Mouse (Mus musculus) stomach, postnatal 0 days (tissue): ENCODE data around the gene Dbndd2. TPM values are rescaled to one million over a fixed set of nuclear protein-coding genes. Genes with fewer than 3 reads are reported as not detected.

Source experiments
- ATAC-seq: fragments of 200-750 bp; cut with Nextera tagmentation; 2 replicates; pipeline ENCODE4 v1.8.0; 2017; ENCODE audit not compliant: low FRiP score, low TSS enrichment
- DNase-seq: peaks from one replicate; pipeline ENCODE4 v3.0.0-alpha.2; 2016; ENCODE audit warnings: low spot score
- H3K27ac ChIP-seq: fragments of 300-500 bp; sonication (generic); replicated peaks from 2 replicates; pipeline ENCODE4 v1.5.1; 2014; ENCODE audit warnings: mild to moderate bottlenecking, control low read depth
- H3K27me3 ChIP-seq: fragments of 300-500 bp; sonication (generic); 2 replicates; pipeline ENCODE4 v1.6.1; 2014; ENCODE audit warnings: low read length; ENCODE audit not compliant: control insufficient read depth, insufficient read depth
- H3K36me3 ChIP-seq: fragments of 300-500 bp; sonication (generic); 2 replicates; pipeline ENCODE4 v1.6.1; 2014; ENCODE audit warnings: low read length, mixed read lengths; ENCODE audit not compliant: control insufficient read depth, insufficient read depth
- H3K4me1 ChIP-seq: fragments of 300-500 bp; sonication (generic); replicated peaks from 2 replicates; pipeline ENCODE4 v1.6.1; 2014; ENCODE audit warnings: antibody characterized with exemption; ENCODE audit not compliant: control insufficient read depth, insufficient read depth
- H3K4me2 ChIP-seq: fragments of 300-500 bp; sonication (generic); replicated peaks from 2 replicates; pipeline ENCODE4 v1.6.1; 2014; ENCODE audit warnings: low read depth, mild to moderate bottlenecking, control low read depth, moderate library complexity
- H3K4me3 ChIP-seq: fragments of 300-500 bp; sonication (generic); 2 replicates; pipeline ENCODE4 v1.5.1; 2014; ENCODE audit warnings: low read depth, low read length, control low read depth
- H3K9ac ChIP-seq: fragments of 300-500 bp; sonication (generic); 2 replicates; pipeline ENCODE4 v1.6.1; 2014; ENCODE audit warnings: mild to moderate bottlenecking, low read length, control low read depth, mixed read lengths
- H3K9me3 ChIP-seq: fragments of 300-500 bp; sonication (generic); 2 replicates; pipeline ENCODE4 v1.6.1; 2016; ENCODE audit warnings: low read length; ENCODE audit not compliant: control insufficient read depth
- CTCF ChIP-seq: IDR thresholded peaks from 2 replicates; pipeline ENCODE4 v1.5.1; 2016; ENCODE audit warnings: antibody characterized with exemption, low read depth, mild to moderate bottlenecking, moderate library complexity
- EP300 ChIP-seq: optimal IDR thresholded peaks from 2 replicates; pipeline ENCODE3; 2016; ENCODE audit warnings: antibody characterized with exemption
- WGBS: fragments of 180-500 bp; shearing (Covaris S2); extraction: QIAGEN DNeasy Blood & Tissue Kit; methylation state at CpG from one replicate; pipeline ENCODE4 v1.1.7; 2014; 5-methylcytosine and 5-hydroxymethylcytosine counted together
- polyA plus RNA-seq: library from polyadenylated mRNA; unstranded; fragments of >200 nt; fragmentation: Nextera tagmentation; extraction: Ambion mirVana; gene quantifications from 2 replicates; pipeline ENCODE4 v1.2.1, GENCODE M21; 2015

Dbndd2 gene
- polyA plus RNA-seq, 1 experiment from 2014 or later = 27.8 TPM

- 0 out of 2 replicates have a peak, but pooled peaks have one; percentile 27 for ATAC-seq
- H3K36me3 ChIP-seq = no peaks in the 10 kb centered on the region
- no peak overlapping the region for H3K4me2 ChIP-seq
- no peak overlapping the region; the same call in 1 of the 2 replicates for H3K4me3 ChIP-seq
- H3K27ac ChIP-seq = no peak overlapping the region
- no peak overlapping the region for H3K9ac ChIP-seq
- no peaks in the 10 kb centered on the region for H3K27me3 ChIP-seq
- no peaks in the 10 kb centered on the region for H3K9me3 ChIP-seq
- peak; percentile 69 for DNase-seq
- no peaks in the 10 kb centered on the region for H3K4me1 ChIP-seq
- no peak for TF ChIP-seq EP300
- no peak for TF ChIP-seq CTCF
- WGBS = 67% methylated on average over 10 of the region's 10 CpGs
These were observed 37.4 kb downstream of the Dbndd2 start for GRCm38 (mm10) chr2:164523301-164523773.

- H3K9ac ChIP-seq = no peak overlapping the region
- ATAC-seq (no peak), DNase-seq (no peak)
- TF ChIP-seq EP300 (no peak), CTCF (no peak)
- 67% methylated on average over 5 of the region's 5 CpGs for WGBS
- no peak overlapping the region for H3K4me3 ChIP-seq
- H3K36me3 ChIP-seq = no peaks in the 10 kb centered on the region
- no peaks in the 10 kb centered on the region for H3K27me3 ChIP-seq
- no peak overlapping the region for H3K27ac ChIP-seq
- H3K4me2 ChIP-seq = no peak overlapping the region
- no peaks in the 10 kb centered on the region for H3K4me1 ChIP-seq
- no peaks in the 10 kb centered on the region for H3K9me3 ChIP-seq
These were observed 42.7 kb downstream of the Dbndd2 start for GRCm38 (mm10) chr2:164528557-164528956.

GRCm38 (mm10) chr2:164531169-164531568 lies 45.3 kb downstream of the Dbndd2 start:
- Histone ChIP-seq H3K9ac (no peak overlapping the region; the same call in 1 of the 2 replicates), H3K4me3 (no peak overlapping the region), H3K9me3 (no peaks in the 10 kb centered on the region), H3K36me3 (no peaks in the 10 kb centered on the region), H3K27me3 (no peaks in the 10 kb centered on the region), H3K4me1 (no peaks in the 10 kb centered on the region), H3K27ac (no peak overlapping the region), H3K4me2 (no peak overlapping the region)
- 3% methylated on average over 3 of the region's 3 CpGs for WGBS
- peak; percentile 79 for DNase-seq
- TF ChIP-seq EP300 = no peak
- TF ChIP-seq CTCF = peak; percentile 96
- peak; percentile 67; the same call in 1 of the 2 replicates for ATAC-seq

GRCm38 (mm10) chr2:164534315-164534714 lies 48.4 kb downstream of the Dbndd2 start:
- H3K4me1 ChIP-seq = no peaks in the 10 kb centered on the region
- H3K9ac ChIP-seq = no peak overlapping the region
- H3K27ac ChIP-seq = no peak overlapping the region
- no peak overlapping the region for H3K4me3 ChIP-seq
- TF ChIP-seq EP300 = no peak
- TF ChIP-seq CTCF = no peak
- ATAC-seq (no peak), DNase-seq (no peak)
- no peaks in the 10 kb centered on the region for H3K36me3 ChIP-seq
- H3K9me3 ChIP-seq = no peaks in the 10 kb centered on the region
- WGBS = 79% methylated on average over 10 of the region's 10 CpGs
- no peak overlapping the region for H3K4me2 ChIP-seq
- no peaks in the 10 kb centered on the region for H3K27me3 ChIP-seq

GRCm38 (mm10) chr2:164537003-164537402 lies 51.1 kb downstream of the Dbndd2 start:
- TF ChIP-seq CTCF (no peak), EP300 (no peak)
- Histone ChIP-seq H3K9ac (no peak overlapping the region), H3K27ac (no peak overlapping the region), H3K4me3 (no peak overlapping the region), H3K27me3 (no peaks in the 10 kb centered on the region), H3K36me3 (no peaks in the 10 kb centered on the region), H3K4me1 (0 out of 2 replicates have a peak, but pooled peaks cover 4% of the 10 kb centered on the region), H3K4me2 (no peak overlapping the region), H3K9me3 (no peaks in the 10 kb centered on the region)
- DNase-seq (no peak), ATAC-seq (no peak)
- 54% methylated on average over 4 of the region's 4 CpGs for WGBS

GRCm38 (mm10) chr2:164540652-164541427 lies 54.9 kb downstream of the Dbndd2 start:
- DNase-seq (no peak), ATAC-seq (peak; percentile 14; the same call in 1 of the 2 replicates)
- Histone ChIP-seq H3K4me2 (peak overlapping the region; percentile 31), H3K36me3 (no peaks in the 10 kb centered on the region), H3K9ac (peak overlapping the region; percentile 8; the same call in 1 of the 2 replicates), H3K27ac (peak overlapping the region; percentile 82), H3K9me3 (no peaks in the 10 kb centered on the region), H3K27me3 (no peaks in the 10 kb centered on the region), H3K4me3 (no peak overlapping the region), H3K4me1 (0 out of 2 replicates have a peak, but pooled peaks cover 4% of the 10 kb centered on the region)
- 22% methylated on average over 8 of the region's 8 CpGs for WGBS
- TF ChIP-seq EP300 (no peak), CTCF (no peak)
